Mouse (Mus musculus) monocyte, adult 5-6 weeks (primary cell): ENCODE data around the gene Ltb. TPM values are rescaled to one million over a fixed set of nuclear protein-coding genes. Genes with fewer than 3 reads are reported as not detected.
"Not testable (repeated sequence)": the region's sequence is repeated elsewhere in the genome, so short reads cannot be mapped to it uniquely, and the experiment has no call there.

Source experiments
- ATAC-seq: fragments of 153-309, 156-312 bp; replicated peaks from 2 replicates; pipeline ENCODE4 v1.8.0; 2017; ENCODE audit warnings: mild to moderate bottlenecking; ENCODE audit not compliant: low TSS enrichment, insufficient number of reproducible peaks, severe bottlenecking, poor library complexity, low FRiP score
- total RNA-seq: library from RNA; stranded (forward); fragments of 200-1000, 200-491, 200-594 nt; gene quantifications from 3 replicates; pipeline ENCODE4 v1.2.3, GENCODE M21; 2017

Gene Ltb
- total RNA-seq, 1 experiment from 2014 or later = 38.4 TPM

DNA sequence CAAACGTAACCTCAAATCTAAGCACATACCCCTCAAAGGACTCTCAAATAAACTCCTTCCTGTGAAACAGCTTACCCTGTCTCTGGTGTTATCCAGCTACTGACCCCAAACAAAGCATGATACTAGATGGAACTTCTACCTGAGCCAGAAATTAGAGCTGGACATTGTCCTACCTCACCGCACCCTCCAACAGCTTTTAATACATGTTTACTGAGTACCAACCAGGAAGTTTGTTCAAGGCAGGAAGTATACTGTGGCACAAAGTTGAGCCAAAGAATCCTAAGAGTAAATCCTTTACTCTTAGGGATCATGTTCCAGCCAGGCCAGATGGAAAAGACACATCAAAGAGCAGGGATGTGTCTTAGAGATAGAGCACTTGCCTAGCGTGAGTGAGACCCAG lies 16.4 kb downstream of the Ltb start:
- no peak for ATAC-seq

GRCm38 (mm10) chr17:35213071-35213470 lies 18.8 kb downstream of the Ltb start:
- no peak for ATAC-seq

- ATAC-seq = peak; percentile 50
Measured at GRCm38 (mm10) chr17:35218516-35219193, 24.4 kb downstream of the Ltb start.

DNA sequence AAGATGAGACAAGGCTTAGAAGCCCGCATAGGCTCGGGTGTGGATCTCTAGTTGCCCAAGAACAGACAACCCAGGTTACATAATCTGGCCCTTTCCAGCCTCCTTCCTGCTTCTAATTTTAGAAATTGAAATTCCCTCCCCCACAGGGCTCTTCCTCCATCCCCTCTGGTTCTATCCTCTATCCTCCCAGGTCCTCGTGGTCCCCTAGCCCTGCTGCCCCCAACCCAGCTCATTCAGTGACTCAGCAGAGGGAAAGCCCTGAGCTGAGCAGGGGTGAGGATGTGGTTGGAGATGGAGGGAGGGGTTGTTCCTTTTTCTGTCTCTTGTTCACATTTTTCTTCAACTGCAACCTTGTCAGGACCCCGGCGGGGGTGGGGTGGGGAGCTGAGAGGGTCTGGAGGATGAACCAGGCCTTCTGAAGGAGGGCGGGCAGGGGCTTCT lies 25.4 kb downstream of the Ltb start:
- peak; percentile 72 for ATAC-seq

GRCm38 (mm10) chr17:35220156-35220952 lies 26.1 kb downstream of the Ltb start, which contains the start of gene Gm16181:
Gene Gm16181, plus strand, starts transcription at chr17:35220834.
- no peak for ATAC-seq

DNA sequence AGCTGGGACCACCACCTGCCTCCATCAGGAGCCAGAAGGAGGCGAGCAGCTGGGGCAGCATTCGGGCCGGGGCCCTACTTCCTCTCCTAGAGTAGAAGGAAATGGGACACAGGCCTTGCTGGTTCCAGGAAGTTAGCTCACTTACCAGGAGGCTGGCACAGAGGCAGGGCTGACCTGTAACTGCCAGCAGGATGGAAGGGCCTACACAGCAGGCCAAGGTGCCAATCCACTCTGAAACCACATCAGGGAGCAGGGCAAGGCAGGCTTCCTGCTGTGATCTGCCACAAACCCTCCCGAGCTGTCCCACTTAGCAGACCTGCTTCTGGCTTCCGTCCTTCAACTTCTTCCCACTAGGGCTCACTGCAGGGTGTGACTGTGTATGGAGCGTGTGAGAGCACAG lies 28.1 kb downstream of the Ltb start:
- ATAC-seq = peak; percentile 40; the same call in 1 of the 2 replicates

- ATAC-seq = no peak
Measured at GRCm38 (mm10) chr17:35224641-35225040, 30.4 kb downstream of the Ltb start.

- ATAC-seq = no peak
Measured at GRCm38 (mm10) chr17:35225456-35225855, 31.2 kb downstream of the Ltb start.

GRCm38 (mm10) chr17:35226561-35227046 lies 32.4 kb downstream of the Ltb start:
- no peak for ATAC-seq

GRCm38 (mm10) chr17:35231022-35231421 lies 36.8 kb downstream of the Ltb start:
- peak; percentile 51 for ATAC-seq

DNA sequence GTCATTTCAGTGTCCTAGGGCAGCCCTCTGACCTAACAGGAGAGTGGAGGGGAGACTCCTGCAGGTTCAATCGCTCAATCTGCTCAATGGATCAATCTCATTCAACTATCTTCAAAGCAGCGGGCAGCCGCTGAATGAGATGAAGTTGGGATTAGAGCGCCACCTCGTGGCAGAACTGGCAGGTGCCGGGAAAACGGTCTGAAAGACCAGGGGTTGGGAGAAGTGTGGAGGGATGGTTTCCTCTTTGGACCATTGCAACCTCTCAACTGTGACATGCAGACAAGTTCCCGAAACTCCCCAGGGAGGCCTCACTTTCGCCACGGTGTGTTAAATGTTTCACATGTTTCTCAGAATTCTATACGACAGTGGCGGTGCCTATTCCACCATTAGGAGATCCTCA lies 37.8 kb downstream of the Ltb start:
- ATAC-seq = peak; percentile 33; the same call in 1 of the 2 replicates

DNA sequence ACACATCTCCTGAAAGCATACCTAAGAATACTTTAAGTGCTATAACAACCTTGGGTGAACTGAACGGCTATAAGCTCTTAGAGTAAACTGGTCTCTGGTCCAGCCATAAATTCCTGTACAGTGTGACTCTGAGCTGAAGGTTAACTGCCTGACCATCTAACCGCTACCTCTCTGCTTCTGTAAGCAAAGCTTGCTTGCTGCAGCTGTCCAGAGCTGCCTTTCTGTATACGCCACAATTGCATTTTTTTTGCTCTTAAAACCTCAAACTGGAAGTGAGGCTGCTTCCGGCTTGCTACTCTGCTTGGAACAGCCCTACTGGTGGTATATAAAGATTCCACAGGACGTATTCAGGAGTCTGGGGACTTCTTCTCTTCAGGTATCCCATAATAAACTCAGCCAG lies 38.4 kb downstream of the Ltb start:
- no peak for ATAC-seq

GRCm38 (mm10) chr17:35233114-35233980 lies 39.1 kb downstream of the Ltb start, which contains the start of gene Atp6v1g2:
Gene Atp6v1g2, plus strand, starts transcription at chr17:35233660.
- ATAC-seq = no peak

DNA sequence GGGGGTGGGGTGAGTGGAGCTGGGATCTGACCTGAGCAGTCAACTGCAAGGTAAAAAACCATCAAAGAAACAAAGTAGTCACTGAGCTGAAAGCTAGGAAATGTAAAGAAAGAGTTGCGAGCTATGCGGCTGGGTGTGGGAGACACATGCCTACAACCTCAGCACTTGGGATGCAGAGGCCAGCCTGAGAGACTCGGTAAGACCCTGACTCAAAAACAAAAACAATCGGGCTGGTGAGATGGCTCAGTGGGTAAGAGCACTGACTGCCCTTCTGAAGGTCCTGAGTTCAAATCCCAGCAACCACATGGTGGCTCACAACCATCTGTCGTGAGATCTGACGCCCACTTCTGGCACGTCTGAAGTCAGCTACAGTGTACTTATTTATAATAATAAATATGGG lies 39.9 kb downstream of the Ltb start:
- ATAC-seq = not testable (repeated sequence)

- no peak for ATAC-seq
Measured at GRCm38 (mm10) chr17:35234903-35235302, 40.7 kb downstream of the Ltb start.

GRCm38 (mm10) chr17:35235614-35236389 lies 41.6 kb downstream of the Ltb start, which contains the start of gene Nfkbil1:
Gene Nfkbil1, minus strand, starts transcription at chr17:35235792.
- peak; percentile 66 for ATAC-seq

DNA sequence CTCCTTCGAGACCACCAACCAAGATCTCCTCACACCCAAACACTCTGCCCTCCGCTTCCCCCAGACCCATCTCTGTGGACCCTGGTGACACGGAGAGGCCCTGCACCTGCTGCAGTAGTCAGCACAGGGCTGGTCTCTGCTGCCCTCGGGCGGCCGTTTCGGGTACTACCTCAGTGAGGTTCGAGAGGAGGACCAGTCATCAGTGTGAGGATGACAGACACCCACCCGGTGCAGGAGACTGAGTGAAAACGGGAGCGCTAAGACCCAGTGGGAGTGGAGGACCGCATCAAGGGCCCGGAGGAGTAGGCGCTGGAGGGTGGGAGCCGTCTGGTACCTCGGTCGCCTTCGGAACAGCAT lies 42.1 kb downstream of the Ltb start:
- peak; percentile 56 for ATAC-seq

GRCm38 (mm10) chr17:35236996-35237395 lies 42.8 kb downstream of the Ltb start:
- ATAC-seq = no peak
